Mouse (Mus musculus) urinary bladder, adult 18-20 months (tissue): ENCODE measurements around the gene Gm21616.
"Not testable (repeated sequence)": the region's sequence is repeated elsewhere in the genome, so short reads cannot be mapped to it uniquely, and the experiment has no call there.

Experiments used
- DNase-seq, 2 experiments: peaks; one replicate each; pipeline ENCODE4 v3.0.0; 2022; ENCODE audit warnings: low spot score in 2 of 2, mixed read lengths in 2 of 2

Gene Gm21616

GRCm38 (mm10) chrX:125435242-125435641 is at the start of gene Gm21616:
Gm21616 (plus strand) TSS chrX:125435542.
- not testable (repeated sequence) for DNase-seq
